Mouse (Mus musculus): ENCODE measurements around the gene Zfp60. TPM values are rescaled to one million over a fixed set of nuclear protein-coding genes. Genes with fewer than 3 reads are reported as not detected.

The Zfp60 gene
- 15.3 TPM for polyA plus RNA-seq (2014; fragmentation: Illumina TruSeq; extraction: RNeasy Lipid Tissue Mini Kit (QIAGEN cat#74804); ENCODE audit: low read depth, low replicate concordance)

GRCm38 (mm10) chr7:27731281-27731883 lies at the start of gene Zfp60:
Gene Zfp60 (plus strand): TSS chr7:27731389.

DNA sequence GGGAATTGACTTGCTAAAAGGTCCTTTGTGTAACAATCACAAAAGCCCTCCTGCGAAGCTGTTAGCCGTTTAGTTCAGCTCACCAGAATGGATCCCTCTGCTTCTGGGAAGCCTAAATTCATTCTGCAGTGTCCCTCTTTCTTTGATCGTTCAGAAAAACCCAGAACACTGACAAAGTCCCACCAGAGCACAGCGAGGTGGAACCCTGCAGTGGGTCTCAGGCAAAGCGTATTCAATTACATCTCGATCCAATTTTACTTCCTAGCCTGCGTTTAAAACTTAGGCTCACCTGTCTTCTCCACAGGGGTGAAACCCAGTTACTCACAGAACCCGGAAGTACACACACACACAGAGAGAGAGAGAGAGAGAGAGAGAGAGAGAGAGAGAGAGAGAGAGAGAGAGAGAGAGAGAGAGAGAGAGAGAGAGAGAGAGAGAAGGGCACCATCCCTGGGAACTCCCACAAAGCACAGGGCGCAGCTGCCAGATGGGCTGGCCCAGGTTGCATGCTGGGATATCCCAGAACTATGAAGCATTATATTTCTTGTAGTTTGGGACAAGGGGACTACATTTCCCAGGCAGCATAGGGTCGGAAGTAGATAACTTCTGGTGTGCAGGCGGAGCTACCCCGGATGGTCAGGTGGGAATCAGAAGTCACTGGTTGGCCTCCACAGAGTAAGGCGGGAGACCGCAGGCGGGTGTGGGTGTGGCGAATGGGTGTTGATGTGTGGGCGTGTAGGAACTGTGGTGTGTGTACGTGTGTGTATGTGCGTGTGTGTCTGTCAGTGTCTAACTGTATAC lies 42.2 kb upstream of the Zfp60 start, which contains the start of gene Zfp607b:
Gene Zfp607b, plus strand, starts transcription at position 526 of the 798 bp plus-strand sequence.

Other genes starting within 250 kb of the Zfp60 start
- 0.91 TPM for gene Sertad1, start 244.5 kb upstream of the Zfp60 start, polyA plus RNA-seq (2014; fragmentation: Illumina TruSeq; extraction: RNeasy Lipid Tissue Mini Kit (QIAGEN cat#74804); ENCODE audit: low read depth, low replicate concordance)
- not detected for gene Prx, start 232.1 kb upstream of the Zfp60 start, polyA plus RNA-seq (2014; fragmentation: Illumina TruSeq; extraction: RNeasy Lipid Tissue Mini Kit (QIAGEN cat#74804); ENCODE audit: low read depth, low replicate concordance)
- gene Hipk4, start 208.1 kb upstream of the Zfp60 start, polyA plus RNA-seq (2014; fragmentation: Illumina TruSeq; extraction: RNeasy Lipid Tissue Mini Kit (QIAGEN cat#74804); ENCODE audit: low read depth, low replicate concordance), result 4.5 TPM
- gene Pld3, start 178.2 kb upstream of the Zfp60 start, polyA plus RNA-seq (2014; fragmentation: Illumina TruSeq; extraction: RNeasy Lipid Tissue Mini Kit (QIAGEN cat#74804); ENCODE audit: low read depth, low replicate concordance), result 1.1 TPM
- gene 2310022A10Rik, start 178.2 kb upstream of the Zfp60 start, polyA plus RNA-seq (2014; fragmentation: Illumina TruSeq; extraction: RNeasy Lipid Tissue Mini Kit (QIAGEN cat#74804); ENCODE audit: low read depth, low replicate concordance), result 16.3 TPM
- 12.0 TPM for gene Akt2, start 139.8 kb upstream of the Zfp60 start, polyA plus RNA-seq (2014; fragmentation: Illumina TruSeq; extraction: RNeasy Lipid Tissue Mini Kit (QIAGEN cat#74804); ENCODE audit: low read depth, low replicate concordance)
- not detected for gene Ttc9b, start 77.5 kb upstream of the Zfp60 start, polyA plus RNA-seq (2014; fragmentation: Illumina TruSeq; extraction: RNeasy Lipid Tissue Mini Kit (QIAGEN cat#74804); ENCODE audit: low read depth, low replicate concordance)
- gene Map3k10, start 56.8 kb upstream of the Zfp60 start, polyA plus RNA-seq (2014; fragmentation: Illumina TruSeq; extraction: RNeasy Lipid Tissue Mini Kit (QIAGEN cat#74804); ENCODE audit: low read depth, low replicate concordance), result 0.97 TPM
- gene Zfp607b, start 42.0 kb upstream of the Zfp60 start, polyA plus RNA-seq (2014; fragmentation: Illumina TruSeq; extraction: RNeasy Lipid Tissue Mini Kit (QIAGEN cat#74804); ENCODE audit: low read depth, low replicate concordance), result 17.5 TPM
- gene Zfp626, start 75.8 kb downstream of the Zfp60 start, polyA plus RNA-seq (2014; fragmentation: Illumina TruSeq; extraction: RNeasy Lipid Tissue Mini Kit (QIAGEN cat#74804); ENCODE audit: low read depth, low replicate concordance), result 42.3 TPM
- 22.2 TPM for gene Zfp59, start 107.2 kb downstream of the Zfp60 start, polyA plus RNA-seq (2014; fragmentation: Illumina TruSeq; extraction: RNeasy Lipid Tissue Mini Kit (QIAGEN cat#74804); ENCODE audit: low read depth, low replicate concordance)
- 8.3 TPM for gene Zfp607a, start 126.1 kb downstream of the Zfp60 start, polyA plus RNA-seq (2014; fragmentation: Illumina TruSeq; extraction: RNeasy Lipid Tissue Mini Kit (QIAGEN cat#74804); ENCODE audit: low read depth, low replicate concordance)
- gene Zfp974, start 198.1 kb downstream of the Zfp60 start, polyA plus RNA-seq (2014; fragmentation: Illumina TruSeq; extraction: RNeasy Lipid Tissue Mini Kit (QIAGEN cat#74804); ENCODE audit: low read depth, low replicate concordance), result 29.5 TPM
- 6.1 TPM for gene Zfp780b, start 247.8 kb downstream of the Zfp60 start, polyA plus RNA-seq (2014; fragmentation: Illumina TruSeq; extraction: RNeasy Lipid Tissue Mini Kit (QIAGEN cat#74804); ENCODE audit: low read depth, low replicate concordance)

All from testis, adult 10 weeks (tissue).